Mouse (Mus musculus): ENCODE measurements around the gene Stard13. TPM values are rescaled to one million over a fixed set of nuclear protein-coding genes. Genes with fewer than 3 reads are reported as not detected.

Gene Stard13
- polyA plus RNA-seq, 1 experiment from 2014 or later = 3.4 TPM

DNA sequence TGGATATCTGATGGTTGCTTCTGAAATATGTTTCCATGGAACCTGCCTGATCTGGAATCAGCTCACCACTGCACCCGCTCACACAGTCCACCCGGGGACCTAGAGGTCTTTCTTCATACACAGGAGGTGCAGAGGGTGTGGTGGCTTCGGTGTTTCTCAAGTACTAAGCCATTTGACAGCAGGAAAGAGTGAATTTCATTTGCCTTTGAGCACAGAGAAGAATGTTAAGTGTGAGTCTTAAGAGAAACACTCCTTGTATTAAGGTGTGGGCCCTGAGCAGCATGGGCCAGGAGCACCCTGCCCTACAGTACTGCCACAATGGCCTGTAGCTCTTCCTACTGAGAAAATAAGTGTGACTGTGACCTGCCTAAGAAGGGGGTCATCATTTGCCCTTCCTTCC is 65.4 kb downstream of the Stard13 start:
- Histone ChIP-seq H3K27ac (no peak overlapping the region), H3K27me3 (ENCODE audit: low read depth, poor library complexity, severe bottlenecking) (no peaks in the 10 kb centered on the region), H3K4me1 (peaks cover 19% of the 10 kb centered on the region), H3K4me3 (no peak overlapping the region), H3K9me3 (replicated peaks) (no peaks in the 10 kb centered on the region), H3K36me3 (no peaks in the 10 kb centered on the region)
- WGBS = 92% methylated on average over 3 of the region's 3 CpGs
- no peak for DNase-seq (ENCODE audit: low spot score)

- Histone ChIP-seq H3K4me1 (peaks cover 19% of the 10 kb centered on the region), H3K27me3 (ENCODE audit: low read depth, poor library complexity, severe bottlenecking) (no peaks in the 10 kb centered on the region), H3K9me3 (replicated peaks) (no peaks in the 10 kb centered on the region), H3K4me3 (no peak overlapping the region), H3K27ac (no peak overlapping the region), H3K36me3 (no peaks in the 10 kb centered on the region)
- no peak for DNase-seq (ENCODE audit: low spot score)
- 71% methylated on average over 6 of the region's 6 CpGs for WGBS
These were observed 66.0 kb downstream of the Stard13 start for GRCm38 (mm10) chr5:151167641-151168040.

- Histone ChIP-seq H3K27ac (no peak overlapping the region), H3K36me3 (no peaks in the 10 kb centered on the region), H3K27me3 (ENCODE audit: low read depth, poor library complexity, severe bottlenecking) (no peaks in the 10 kb centered on the region), H3K4me3 (no peak overlapping the region), H3K4me1 (peaks cover 23% of the 10 kb centered on the region), H3K9me3 (replicated peaks) (no peaks in the 10 kb centered on the region)
- 79% methylated on average over 5 of the region's 5 CpGs for WGBS
- no peak for DNase-seq (ENCODE audit: low spot score)
These were observed 67.4 kb downstream of the Stard13 start for GRCm38 (mm10) chr5:151166266-151166665.

DNA sequence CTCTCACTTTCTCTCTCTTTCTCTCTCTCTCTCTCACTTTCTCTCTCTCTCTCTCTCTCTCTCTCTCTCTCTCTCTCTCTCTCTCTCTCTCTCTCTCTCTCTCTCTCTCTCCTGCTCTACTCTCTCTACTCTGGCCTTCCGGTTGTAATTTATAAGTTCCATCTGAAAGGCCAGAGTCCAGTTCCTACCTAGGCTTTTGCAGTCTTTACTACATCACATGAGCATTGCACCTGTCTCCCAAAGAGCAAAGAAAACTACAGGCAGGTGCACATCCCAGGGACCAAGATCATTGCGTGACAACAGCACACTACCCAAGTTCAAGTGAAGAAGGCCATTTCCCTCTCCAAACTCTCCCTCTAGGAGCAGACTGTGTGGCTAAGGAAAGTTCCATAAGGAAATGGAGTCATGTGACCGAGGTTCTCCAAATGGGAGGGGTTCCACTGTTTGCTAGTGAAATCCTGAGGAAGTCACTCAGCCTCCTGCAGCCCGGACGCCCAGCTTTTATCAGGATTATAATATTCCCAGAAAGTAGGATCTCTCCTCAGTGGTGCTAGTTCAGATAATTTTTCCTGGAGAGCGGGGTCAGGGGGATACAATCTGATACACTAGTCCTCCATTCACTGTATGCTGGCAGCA is 68.1 kb downstream of the Stard13 start:
- no peak for DNase-seq (ENCODE audit: low spot score)
- Histone ChIP-seq H3K4me3 (no peak overlapping the region), H3K27me3 (ENCODE audit: low read depth, poor library complexity, severe bottlenecking) (no peaks in the 10 kb centered on the region), H3K27ac (no peak overlapping the region), H3K9me3 (replicated peaks) (no peaks in the 10 kb centered on the region), H3K4me1 (peaks cover 23% of the 10 kb centered on the region), H3K36me3 (no peaks in the 10 kb centered on the region)
- 89% methylated on average over 6 of the region's 6 CpGs for WGBS

DNA sequence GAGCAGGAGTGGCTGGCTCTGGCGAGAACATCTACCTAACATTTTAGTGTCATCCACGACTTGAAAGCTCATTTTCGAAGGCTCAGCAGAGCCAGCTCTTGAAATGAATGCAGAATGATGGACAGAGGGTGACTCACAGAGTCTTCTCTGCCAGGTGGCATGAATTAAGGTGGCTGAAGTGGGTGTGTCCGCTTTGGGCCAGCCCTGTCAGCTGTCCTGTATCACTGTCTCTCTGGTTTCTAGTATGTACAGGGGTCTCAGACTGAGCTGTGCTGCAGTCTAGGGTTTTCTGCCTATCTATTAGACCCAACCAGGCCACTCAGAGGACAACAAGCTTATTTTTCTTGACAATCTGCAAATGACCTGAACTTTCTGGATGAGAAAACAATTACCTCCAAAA is 68.8 kb downstream of the Stard13 start:
- H3K27ac ChIP-seq = peak overlapping the region; percentile 46; the same call in 1 of the 2 replicates

GRCm38 (mm10) chr5:151162642-151163041 is 71.0 kb downstream of the Stard13 start:
- WGBS = 93% methylated on average over 3 of the region's 3 CpGs
- H3K27me3 ChIP-seq (ENCODE audit: low read depth, poor library complexity, severe bottlenecking) = no peaks in the 10 kb centered on the region
- H3K4me3 ChIP-seq = no peak overlapping the region
- H3K27ac ChIP-seq = no peak overlapping the region
- H3K4me1 ChIP-seq = peaks cover 23% of the 10 kb centered on the region
- DNase-seq (ENCODE audit: low spot score) = no peak
- H3K9me3 ChIP-seq (replicated peaks) = no peaks in the 10 kb centered on the region
- H3K36me3 ChIP-seq = no peaks in the 10 kb centered on the region

More for the DNA sequence above, 68.8 kb downstream of the Stard13 start:
- Histone ChIP-seq H3K9me3 (replicated peaks) (no peaks in the 10 kb centered on the region), H3K4me1 (peaks cover 23% of the 10 kb centered on the region), H3K36me3 (no peaks in the 10 kb centered on the region), H3K27me3 (ENCODE audit: low read depth, poor library complexity, severe bottlenecking) (no peaks in the 10 kb centered on the region), H3K4me3 (no peak overlapping the region)
- WGBS = 75% methylated on average over 4 of the region's 4 CpGs
- no peak for DNase-seq (ENCODE audit: low spot score)

DNA sequence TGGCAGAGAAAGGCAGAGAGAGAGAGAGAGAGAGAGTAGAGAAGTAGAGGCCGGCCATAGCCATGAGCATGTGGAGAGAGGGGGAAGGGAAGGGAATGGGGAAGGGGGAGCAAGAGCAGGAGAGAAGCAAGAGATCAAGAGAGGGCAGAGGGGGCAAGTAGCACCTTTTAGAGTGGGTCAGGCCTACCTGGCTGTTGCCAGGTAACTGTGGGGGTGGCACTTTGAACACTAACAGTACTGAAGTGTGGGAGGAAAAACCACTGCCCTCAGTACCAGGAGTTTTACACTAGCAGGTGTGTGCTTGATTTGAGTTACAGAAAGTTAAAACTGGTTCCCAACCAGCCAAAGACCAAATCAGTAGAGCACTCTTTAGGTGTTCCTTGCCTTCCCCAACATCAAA is 78.4 kb downstream of the Stard13 start:
- Histone ChIP-seq H3K4me1 (peaks cover 28% of the 10 kb centered on the region), H3K36me3 (no peaks in the 10 kb centered on the region), H3K27ac (peak overlapping the region; percentile 42; the same call in 1 of the 2 replicates), H3K27me3 (ENCODE audit: low read depth, poor library complexity, severe bottlenecking) (no peaks in the 10 kb centered on the region), H3K4me3 (no peak overlapping the region), H3K9me3 (replicated peaks) (no peaks in the 10 kb centered on the region)
- 79% methylated on average over 1 of the region's 1 CpGs for WGBS
- no peak for DNase-seq (ENCODE audit: low spot score)

- no peaks in the 10 kb centered on the region for H3K9me3 ChIP-seq (replicated peaks)
- 47% methylated on average over 3 of the region's 3 CpGs for WGBS
- DNase-seq (ENCODE audit: low spot score) = no peak
- peaks cover 30% of the 10 kb centered on the region for H3K4me1 ChIP-seq
- H3K27me3 ChIP-seq (ENCODE audit: low read depth, poor library complexity, severe bottlenecking) = no peaks in the 10 kb centered on the region
- H3K27ac ChIP-seq = peak overlapping the region; percentile 42; the same call in 1 of the 2 replicates
- H3K4me3 ChIP-seq = no peak overlapping the region
- no peaks in the 10 kb centered on the region for H3K36me3 ChIP-seq
These were observed 78.9 kb downstream of the Stard13 start for GRCm38 (mm10) chr5:151154780-151155179.

DNA sequence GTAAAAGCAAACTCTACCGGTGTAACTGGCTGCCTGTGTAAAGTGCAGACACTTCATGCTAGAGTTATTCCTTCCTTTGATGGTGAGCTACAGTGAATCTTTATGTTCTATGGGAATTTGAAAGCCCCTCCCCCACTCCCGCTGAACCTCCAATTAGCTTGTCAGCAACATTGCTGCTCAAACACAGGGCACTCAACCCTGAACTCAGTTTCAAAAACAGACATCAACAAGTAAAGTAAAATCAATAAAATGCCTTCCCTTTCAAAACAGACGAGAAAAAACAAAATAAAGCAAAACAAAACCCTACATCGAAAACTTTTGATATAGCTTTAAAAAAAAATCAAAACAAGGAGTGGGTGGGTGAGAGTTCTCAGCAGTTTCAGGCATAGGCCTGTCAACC is 79.6 kb downstream of the Stard13 start:
- Histone ChIP-seq H3K27ac (no peak overlapping the region), H3K27me3 (ENCODE audit: low read depth, poor library complexity, severe bottlenecking) (no peaks in the 10 kb centered on the region), H3K4me3 (no peak overlapping the region), H3K9me3 (replicated peaks) (no peaks in the 10 kb centered on the region), H3K4me1 (peaks cover 37% of the 10 kb centered on the region), H3K36me3 (no peaks in the 10 kb centered on the region)
- DNase-seq (ENCODE audit: low spot score) = no peak
- 79% methylated on average over 4 of the region's 4 CpGs for WGBS

- peaks cover 3% of the 10 kb centered on the region; the same call in 1 of the 2 replicates for H3K27me3 ChIP-seq (ENCODE audit: low read depth, poor library complexity, severe bottlenecking)
- H3K27ac ChIP-seq = no peak overlapping the region
- WGBS = 90% methylated on average over 9 of the region's 9 CpGs
- H3K36me3 ChIP-seq = no peaks in the 10 kb centered on the region
- no peaks in the 10 kb centered on the region for H3K9me3 ChIP-seq (replicated peaks)
- H3K4me3 ChIP-seq = no peak overlapping the region
- DNase-seq (ENCODE audit: low spot score) = no peak
- peaks cover 42% of the 10 kb centered on the region for H3K4me1 ChIP-seq
These were observed 82.1 kb downstream of the Stard13 start for GRCm38 (mm10) chr5:151151549-151151948.

- H3K27ac ChIP-seq = no peak overlapping the region
- peaks cover 3% of the 10 kb centered on the region; the same call in 1 of the 2 replicates for H3K27me3 ChIP-seq (ENCODE audit: low read depth, poor library complexity, severe bottlenecking)
- DNase-seq (ENCODE audit: low spot score) = peak; percentile 58
- no peaks in the 10 kb centered on the region for H3K36me3 ChIP-seq
- WGBS = 22% methylated on average over 8 of the region's 8 CpGs
- no peak overlapping the region for H3K4me3 ChIP-seq
- H3K9me3 ChIP-seq (replicated peaks) = no peaks in the 10 kb centered on the region
- peaks cover 35% of the 10 kb centered on the region for H3K4me1 ChIP-seq
These were observed 84.1 kb downstream of the Stard13 start for GRCm38 (mm10) chr5:151149509-151149908.

GRCm38 (mm10) chr5:151148079-151148478 is 85.6 kb downstream of the Stard13 start:
- Histone ChIP-seq H3K9me3 (replicated peaks) (no peaks in the 10 kb centered on the region), H3K27me3 (ENCODE audit: low read depth, poor library complexity, severe bottlenecking) (peaks cover 3% of the 10 kb centered on the region; the same call in 1 of the 2 replicates), H3K4me3 (no peak overlapping the region), H3K36me3 (no peaks in the 10 kb centered on the region), H3K4me1 (peaks cover 37% of the 10 kb centered on the region), H3K27ac (no peak overlapping the region)
- DNase-seq (ENCODE audit: low spot score) = no peak
- WGBS = 87% methylated on average over 4 of the region's 4 CpGs

- Histone ChIP-seq H3K4me3 (no peak overlapping the region), H3K27me3 (ENCODE audit: low read depth, poor library complexity, severe bottlenecking) (peaks cover 3% of the 10 kb centered on the region; the same call in 1 of the 2 replicates), H3K36me3 (no peaks in the 10 kb centered on the region), H3K9me3 (replicated peaks) (no peaks in the 10 kb centered on the region), H3K27ac (no peak overlapping the region), H3K4me1 (peaks cover 55% of the 10 kb centered on the region)
- WGBS = 70% methylated on average over 5 of the region's 5 CpGs
- no peak for DNase-seq (ENCODE audit: low spot score)
These were observed 87.8 kb downstream of the Stard13 start for GRCm38 (mm10) chr5:151145807-151146206.

DNA sequence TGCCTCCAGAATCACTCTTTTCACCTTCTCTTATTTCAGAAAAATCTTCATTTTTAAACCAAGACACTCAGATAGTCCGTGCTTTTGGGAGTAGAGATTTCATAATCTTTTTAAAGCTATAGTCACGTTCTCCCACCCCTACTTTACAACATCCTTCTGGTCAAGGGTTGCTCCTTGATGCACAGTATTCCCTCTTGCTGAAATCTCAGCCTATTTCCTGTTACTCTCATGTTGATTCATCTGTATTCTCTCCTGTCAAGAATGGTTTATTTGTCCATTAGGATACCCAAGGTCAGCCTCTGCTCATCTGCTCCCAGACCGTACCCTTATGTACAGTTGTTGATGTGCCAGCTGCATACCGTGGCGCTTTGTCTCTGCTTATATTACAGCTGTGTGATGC is 89.7 kb downstream of the Stard13 start:
- H3K27ac ChIP-seq = peak overlapping the region; percentile 86

More for the DNA sequence above, 89.7 kb downstream of the Stard13 start:
- DNase-seq (ENCODE audit: low spot score) = no peak
- Histone ChIP-seq H3K9me3 (replicated peaks) (no peaks in the 10 kb centered on the region), H3K36me3 (no peaks in the 10 kb centered on the region), H3K27me3 (ENCODE audit: low read depth, poor library complexity, severe bottlenecking) (peaks cover 3% of the 10 kb centered on the region; the same call in 1 of the 2 replicates), H3K4me1 (peaks cover 44% of the 10 kb centered on the region), H3K4me3 (no peak overlapping the region)
- WGBS = 70% methylated on average over 5 of the region's 5 CpGs
